Mouse (Mus musculus) thymus, postnatal 0 days (tissue): ENCODE measurements at regions not wholly inside any gene's neighbourhood (a gene's known extent, or its start where the extent isn't known, plus 50 kb on each side); places are given as distances from the start of the nearest gene placed in this dataset.
A peak's percentile ranks its signal among the peaks of the same experiment; 100 is the strongest.

Experiments used
- DNase-seq: peaks from one replicate; pipeline ENCODE4 v3.0.0-alpha.2; 2015; ENCODE audit warnings: low spot score

DNA sequence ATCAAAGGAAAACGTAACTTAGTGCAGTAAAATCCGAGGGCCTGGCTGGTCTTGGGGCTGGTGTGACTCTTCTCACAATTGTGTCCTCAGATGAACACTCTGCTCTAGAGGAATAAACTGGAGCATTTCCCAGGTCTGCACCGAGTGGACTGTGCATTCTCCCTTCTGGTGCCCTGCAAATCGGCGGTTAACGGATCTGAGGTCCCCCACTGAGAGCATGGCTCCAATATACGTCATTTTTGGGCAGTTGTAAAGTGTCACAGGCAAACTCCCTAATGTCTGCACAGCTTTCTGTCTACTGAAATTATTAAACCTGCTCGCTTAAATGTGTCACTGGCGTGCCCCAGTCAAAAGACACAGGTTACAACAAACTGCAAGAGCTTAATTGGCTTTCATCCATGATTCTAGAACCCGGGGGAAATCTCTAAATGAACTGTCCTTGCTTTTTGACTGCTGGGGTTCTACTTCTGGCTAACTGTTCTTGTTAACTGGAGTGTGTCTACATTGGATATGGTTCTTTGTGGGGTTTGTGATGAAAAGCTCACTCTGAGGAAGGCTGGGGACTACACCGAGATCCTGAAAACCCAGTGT lies 93.7 kb upstream of the Gm47985 start:
- no peak for DNase-seq

DNA sequence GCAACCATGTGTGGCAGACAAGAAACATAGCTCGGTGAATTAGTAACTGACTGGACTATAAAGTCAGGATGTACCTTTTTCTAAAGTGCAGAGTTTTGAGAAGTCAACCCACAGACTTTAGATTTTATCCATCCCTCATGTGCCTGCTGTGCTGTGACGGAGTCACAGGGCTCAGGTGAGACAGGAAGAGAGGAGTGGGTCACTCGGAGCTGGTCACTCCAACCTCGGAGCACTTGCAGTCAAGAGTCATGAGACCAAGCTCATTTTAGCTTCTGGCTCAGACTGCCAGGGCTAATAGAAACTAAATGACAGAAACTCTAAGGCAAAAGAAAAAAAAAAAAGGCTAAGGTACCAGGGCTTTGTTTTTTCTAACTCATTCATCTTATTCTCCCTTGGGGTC lies 90.3 kb upstream of the Gm47985 start:
- DNase-seq, result no peak

DNA sequence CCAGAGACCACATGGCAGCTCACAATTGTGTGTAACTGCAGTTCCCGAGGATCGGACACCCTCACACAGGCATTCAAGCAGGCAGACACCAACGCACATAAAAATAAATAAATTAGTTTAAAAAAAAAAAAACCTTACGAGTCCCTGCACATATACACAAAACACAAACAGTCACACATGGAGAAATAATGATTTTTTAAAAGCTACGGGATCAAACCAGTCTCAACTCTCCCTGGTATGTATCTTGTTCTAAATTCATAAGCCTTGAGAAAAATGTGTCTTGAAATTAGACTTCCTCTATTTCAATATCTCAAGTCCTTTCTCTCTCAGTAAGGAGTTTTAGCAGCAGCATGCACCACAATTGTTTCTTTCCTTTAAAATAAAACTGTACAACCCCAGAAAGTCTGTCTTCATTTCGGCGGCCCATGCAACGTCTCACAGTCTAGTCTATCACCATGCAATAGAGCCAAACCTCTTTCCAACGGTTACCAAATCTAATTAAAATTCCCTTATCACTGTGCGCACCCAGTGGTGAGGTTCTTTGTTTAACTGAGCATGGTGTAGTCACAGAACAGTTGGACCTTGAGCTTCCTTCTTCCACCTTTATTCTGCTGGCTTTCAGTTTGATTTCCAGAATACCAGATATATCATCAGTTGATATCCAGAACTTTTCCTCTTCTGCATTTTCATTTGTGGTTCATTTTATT lies 86.8 kb upstream of the Gm47985 start:
- DNase-seq, result peak; percentile 14

DNA sequence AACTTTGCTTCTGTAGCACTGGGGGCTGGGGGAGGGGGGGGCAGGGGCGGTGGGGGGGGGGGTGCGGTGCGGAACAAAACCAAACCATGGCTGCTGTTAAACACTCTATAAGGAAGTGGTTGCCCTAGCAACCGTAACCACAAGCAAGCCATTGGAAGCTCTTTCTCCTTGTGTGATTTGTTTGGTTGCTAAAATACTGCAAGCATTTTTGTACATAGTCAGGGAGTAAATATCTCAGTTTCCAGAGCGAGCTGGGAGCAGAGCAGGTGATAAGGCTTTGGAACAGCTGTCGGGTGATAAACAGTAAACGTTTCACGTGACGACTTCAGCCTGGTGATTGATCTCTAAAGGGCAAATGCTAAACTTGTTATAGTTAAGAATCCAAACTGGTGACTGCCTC lies 86.3 kb upstream of the Gm47985 start:
- DNase-seq, result peak; percentile 81

DNA sequence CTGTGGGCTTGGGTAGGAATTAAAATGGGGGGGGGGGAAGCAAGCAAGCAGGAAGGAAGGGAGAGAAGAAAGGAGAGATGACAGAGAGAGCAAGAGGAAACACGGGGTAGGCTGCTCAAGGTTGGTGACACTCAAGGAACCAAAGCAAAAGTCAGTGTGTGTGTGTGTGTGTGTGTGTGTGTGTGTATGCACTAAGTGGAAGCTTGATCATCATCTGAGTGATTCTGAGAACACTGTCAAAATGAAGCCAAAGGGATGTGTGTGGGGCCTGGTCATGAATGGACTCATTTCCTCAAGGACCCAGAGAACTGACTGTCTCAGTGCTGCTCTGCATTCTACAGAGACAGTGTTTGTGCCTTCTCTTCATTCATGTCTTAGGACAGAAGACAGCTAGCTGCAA lies 84.8 kb upstream of the Gm47985 start:
- DNase-seq, result peak; percentile 27

DNA sequence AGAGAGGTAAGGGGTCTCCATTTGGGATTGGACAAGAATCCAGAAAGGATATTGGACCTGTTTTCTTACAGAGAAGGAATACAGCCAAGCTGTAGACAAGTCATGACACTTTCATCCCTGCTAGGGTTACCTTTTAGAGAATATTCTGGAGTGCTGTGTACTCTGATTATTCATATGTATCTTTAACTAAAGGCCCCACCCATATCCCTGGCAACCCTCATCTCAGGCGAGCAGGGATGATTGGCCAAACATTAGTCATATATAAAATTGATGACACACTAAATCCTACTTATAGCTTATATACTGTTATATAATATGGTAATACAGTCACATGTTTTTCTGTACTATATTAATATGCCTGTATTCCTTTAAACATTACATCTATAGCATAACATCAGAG lies 83.6 kb upstream of the Gm47985 start:
- DNase-seq, result no peak

DNA sequence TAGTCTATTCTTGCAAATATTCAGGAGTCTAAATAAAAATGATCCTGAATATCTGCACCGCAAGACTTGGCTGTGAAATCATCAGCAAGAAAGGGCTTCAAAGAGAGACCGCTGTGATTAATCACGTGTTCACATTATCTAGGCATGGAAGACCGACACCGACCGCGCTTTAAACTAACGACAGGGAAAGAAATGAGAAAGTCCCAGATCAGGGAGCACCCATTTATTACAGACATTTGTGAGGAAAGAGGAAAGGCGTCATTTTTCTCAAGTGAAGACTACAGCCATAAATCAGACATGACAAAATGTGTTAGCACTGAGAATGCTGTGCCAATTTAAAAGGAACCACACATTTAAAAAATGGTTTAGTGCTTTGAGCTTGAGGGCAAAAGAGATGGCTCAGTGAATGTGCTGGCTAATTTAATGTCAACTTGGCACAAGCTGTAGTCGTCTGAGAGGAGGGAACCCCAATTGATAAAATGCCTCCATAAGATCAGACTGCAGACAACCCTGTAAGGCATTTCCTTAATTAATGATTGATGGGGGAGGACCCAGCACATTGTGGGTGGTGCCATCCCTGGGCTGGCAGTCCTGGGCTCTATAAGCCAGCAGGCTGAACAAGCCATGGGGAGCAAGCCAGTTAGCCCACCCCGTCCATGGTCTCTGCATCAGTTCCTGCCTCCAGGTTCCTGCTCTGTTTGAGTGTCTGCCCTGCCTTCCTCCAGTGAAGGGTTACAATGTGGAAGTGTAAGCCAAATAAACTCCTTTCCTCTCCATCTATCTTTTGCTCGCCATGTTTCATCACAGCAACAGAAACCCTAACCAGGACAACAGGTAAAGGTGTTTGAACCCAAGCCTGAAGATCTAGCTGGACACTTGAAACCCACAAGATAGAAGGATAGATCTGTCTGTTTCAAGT lies 81.5 kb upstream of the Gm47985 start:
- no peak for DNase-seq

DNA sequence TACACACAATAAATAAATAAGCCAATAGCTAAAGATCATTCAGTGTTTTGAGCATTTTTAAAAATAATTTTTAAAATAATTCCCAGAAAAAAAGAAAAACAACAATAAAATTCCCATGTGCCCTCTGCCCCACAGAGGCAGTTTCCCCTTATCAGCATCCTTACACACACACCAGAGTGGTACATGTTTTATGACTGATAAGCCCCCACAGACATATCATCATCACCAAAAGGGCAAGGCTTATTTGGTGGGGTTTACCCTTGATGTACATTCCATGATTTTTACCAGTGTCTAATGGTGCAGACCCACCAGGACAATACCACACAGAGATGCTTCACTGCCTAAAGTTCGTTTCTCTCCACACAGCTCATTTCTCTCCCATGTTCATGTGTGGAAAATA lies 80.8 kb upstream of the Gm47985 start:
- no peak for DNase-seq

DNA sequence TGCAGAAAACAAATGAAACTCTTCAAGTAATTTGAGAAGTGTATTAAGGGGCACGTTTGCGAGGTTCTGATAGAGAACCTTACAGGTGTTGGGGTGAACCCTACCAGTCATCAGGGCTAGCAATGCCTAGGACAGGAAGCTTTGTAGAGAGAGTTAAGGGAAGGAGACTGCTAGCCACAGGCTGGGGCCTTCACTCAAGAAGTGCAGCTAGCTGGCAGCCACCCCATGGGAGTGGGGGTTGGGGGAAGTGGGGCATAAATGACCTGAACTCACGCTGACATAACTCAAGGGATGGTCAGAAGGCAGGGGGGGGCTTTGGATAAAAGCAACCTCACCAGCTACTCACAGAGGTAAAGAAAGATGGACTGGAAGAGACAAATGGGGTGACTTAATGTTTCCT lies 80.3 kb upstream of the Gm47985 start:
- no peak for DNase-seq

DNA sequence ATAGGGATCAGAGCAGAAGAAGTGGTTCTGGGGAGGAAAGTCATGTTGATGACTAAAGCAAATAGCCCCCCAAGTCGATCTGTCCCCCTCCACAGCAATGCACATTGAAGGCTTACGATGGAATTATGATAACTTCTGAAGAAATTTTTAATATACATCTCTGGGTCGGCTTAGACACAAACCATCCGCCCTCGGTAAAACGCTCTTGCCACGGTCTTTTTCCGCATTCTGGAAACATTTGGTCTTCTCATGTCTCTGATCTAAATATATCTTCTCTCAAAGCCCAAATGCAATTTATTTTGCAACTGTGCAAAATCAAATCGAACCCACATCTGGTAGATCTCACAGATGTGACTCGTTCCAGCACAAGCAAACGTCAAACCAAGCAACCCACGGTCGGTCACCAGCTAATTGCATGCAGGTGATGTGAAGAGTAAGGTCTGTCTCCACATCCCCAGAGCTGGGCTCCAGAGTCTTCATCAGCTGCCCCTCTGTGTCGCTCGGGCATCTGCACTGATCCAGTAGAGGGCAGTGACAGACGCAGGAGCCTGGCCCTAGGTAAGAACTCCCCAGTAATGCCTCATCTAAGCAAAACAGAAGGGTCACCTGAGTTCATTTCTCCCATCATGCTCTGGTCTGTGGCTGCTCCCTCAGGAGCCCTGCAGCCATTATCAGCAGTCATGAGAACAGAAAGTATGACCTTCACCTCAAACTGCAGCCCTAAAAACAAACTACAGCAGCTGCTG lies 79.5 kb upstream of the Gm47985 start:
- DNase-seq, result no peak

DNA sequence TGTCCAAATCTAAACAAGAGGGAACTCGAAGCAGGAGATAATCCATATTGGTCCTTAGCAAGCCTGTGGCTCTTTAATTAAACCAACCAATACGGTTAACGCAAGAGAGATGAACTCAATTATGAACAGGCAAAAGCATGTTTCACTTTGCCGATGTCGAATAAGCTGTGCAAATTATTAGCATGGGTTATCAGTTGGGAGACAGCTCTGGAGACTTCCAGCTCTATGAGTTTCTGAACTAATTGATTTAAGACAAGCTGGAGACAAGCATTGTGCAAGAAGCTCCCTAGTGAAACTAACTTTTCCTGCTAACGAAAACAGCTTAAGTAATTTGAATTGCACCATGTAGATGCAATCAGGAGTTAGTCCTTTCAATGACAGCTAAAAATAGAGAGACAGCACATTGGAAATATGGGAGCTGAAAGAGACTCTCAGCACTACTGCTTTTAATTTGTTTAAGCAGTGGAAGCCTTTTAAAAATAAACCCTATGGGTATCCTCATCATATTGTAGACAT lies 78.8 kb upstream of the Gm47985 start:
- no peak for DNase-seq

DNA sequence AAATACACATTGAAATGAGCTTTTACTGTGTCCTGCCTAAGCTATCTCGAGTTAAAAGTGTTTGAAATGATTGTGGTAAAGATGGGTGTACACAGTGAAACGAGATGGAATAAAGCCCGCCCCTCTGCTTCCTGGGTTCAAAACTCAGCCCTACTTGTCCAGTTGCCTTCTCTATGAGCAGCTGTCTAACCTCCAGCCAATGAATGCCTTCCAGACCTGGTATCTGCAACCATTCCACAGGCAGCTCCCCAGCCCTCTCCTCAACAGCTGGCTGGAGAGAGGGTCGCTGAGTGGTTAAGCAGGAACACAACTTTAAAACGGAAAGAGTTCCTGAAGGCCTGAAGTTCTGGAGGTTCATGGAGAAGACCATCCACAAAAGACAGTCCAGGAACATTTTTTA lies 78.0 kb upstream of the Gm47985 start:
- DNase-seq, result no peak

DNA sequence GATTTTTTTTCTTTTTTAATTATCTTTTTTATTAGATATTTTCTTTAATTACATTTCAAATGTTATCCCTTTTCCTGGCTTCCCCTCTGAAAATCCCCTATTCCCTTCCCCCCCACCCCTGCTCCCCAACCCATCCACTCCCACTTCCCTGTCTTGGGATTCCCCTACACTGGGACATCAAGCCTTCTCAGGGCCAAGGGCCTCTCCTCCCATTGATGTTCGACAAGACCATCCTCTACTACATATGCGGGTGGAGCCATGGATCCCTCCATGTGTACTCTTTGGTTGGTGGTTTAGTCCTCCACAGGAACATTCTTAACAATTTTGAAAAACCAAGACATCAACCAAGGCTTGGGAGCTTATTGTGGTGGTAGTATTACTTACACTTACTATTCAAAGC lies 77.5 kb upstream of the Gm47985 start:
- DNase-seq, result no peak

DNA sequence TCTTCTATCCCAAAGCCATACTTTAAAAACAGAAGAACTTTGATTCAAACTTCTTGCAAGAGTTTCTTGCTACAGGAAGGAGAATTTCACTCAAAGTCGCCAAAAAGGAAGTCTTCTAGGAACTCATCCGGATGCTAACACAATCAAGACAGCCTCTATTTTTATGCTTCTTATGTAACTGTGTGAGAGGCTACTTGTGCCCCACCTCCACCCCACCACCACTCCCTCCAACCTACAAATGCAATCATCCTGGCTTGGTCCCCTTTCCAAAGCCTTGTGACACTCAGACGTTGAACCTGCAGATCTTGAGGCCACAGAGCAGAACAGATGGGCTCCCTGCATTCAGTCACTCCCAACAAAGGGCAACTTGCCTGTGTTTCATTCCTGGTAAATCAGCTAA lies 77.1 kb upstream of the Gm47985 start:
- no peak for DNase-seq

DNA sequence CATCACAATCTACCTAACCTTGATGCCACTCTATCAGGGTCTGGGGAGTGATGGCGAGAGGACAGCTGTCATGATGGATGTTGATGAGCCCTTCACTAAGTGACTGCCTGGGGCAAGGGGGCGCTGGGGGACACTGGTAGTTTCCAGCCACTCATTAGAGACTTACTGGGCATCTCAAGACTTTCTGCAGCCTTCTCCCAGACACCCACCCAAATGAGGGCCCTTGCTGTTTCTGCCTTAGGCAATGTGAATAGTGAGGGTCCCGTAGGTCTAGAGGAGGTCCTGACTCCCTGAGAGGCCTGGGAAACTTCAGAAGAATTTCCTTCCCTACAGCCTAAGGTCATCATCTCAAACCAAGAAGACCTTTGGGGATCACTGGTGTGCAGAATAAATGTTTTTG lies 74.9 kb upstream of the Gm47985 start:
- no peak for DNase-seq

DNA sequence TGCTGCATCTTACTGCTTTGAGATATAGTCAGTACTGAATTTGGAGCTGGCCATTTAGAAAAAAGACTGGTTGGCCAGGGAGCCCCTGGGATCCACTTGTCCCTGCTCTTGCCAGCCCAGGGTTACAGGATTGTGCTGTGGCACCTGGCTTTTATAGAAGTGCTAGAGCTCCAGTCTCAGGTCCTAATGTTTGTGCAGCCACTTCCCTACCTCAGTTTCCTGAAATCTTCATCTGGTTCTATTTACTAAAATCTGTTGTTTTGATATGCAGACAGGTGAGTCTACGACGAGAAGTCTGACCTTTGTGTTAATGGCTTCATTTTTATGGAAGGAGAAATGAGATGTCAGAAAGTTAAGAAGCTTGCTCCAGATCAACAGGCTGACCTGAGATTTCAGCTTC lies 73.0 kb upstream of the Gm47985 start:
- DNase-seq, result no peak

DNA sequence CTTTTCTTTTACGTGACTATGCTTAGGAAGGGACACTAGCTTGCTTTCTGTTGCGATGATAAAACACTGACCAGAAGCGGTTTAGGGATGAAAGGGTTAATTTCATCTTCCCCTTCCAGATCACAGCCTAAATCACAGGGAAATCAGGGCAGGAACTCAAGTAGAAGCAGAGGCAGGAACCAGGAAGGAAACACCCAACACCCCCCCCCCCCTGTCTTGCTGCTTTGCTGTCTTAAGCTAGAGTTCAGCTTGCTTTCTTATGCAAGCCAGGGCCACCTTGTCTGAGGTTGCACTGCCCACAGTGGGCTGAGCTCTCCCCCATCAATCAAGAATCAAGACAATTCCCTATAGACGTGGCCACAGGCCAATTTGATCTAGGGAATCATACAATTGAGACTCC lies 71.9 kb upstream of the Gm47985 start:
- DNase-seq, result no peak

DNA sequence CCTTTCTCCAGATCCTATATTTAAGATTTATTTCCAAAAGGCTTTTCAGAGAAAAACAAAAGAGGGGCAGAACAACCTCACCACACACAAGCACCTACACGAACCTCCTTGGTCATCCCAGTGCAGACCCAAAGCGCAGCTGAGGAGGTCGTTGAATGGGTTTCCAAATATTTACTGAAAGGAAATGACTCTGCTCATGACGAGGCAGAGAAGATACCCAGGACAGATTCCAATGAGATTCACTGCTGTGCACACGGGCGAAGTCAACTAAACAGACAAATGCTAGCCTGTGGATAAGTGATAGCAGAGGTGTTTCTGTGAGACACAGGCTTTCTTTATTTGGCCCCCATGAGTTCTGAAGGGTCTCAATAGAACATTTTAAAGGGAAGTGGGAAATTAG lies 70.7 kb upstream of the Gm47985 start:
- no peak for DNase-seq

DNA sequence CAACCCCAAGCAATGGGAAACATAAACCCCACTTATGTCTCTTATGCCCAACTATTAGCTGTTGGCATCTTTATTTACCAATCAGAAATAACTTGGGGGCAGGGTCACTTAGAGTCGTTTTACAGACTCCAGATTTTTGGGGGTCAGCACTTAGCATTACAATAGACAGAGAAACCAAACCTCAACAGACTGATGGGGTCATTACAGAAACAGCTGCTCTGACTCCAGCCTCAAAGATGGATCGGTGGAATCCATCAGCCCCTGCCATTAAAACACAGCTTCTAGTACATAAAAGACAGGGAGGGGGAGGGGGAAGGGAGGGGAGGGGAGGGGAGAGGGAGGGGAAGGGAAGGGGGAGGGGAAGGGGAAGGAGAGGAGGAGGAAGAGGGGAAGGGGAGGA lies 69.9 kb upstream of the Gm47985 start:
- DNase-seq, result no peak

DNA sequence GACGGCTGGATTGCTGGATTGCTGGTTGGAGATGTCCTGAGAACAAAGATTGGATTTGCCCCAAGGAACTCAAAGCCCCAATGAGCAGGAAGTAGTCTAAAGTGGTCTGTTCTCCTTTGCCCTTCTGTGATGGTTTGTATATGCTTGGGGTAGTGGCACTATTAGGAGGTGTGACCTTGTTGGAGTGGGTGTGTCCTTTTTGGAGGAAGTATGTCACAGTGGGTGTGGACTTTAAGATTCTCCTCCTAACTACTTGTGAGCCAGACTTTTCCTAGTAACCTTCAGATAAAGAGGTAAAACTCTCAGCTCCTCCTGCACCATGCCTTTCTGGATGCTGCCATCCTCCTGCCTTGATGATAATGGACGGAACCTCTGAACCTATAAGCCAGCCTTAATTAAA lies 69.1 kb upstream of the Gm47985 start:
- DNase-seq, result no peak

DNA sequence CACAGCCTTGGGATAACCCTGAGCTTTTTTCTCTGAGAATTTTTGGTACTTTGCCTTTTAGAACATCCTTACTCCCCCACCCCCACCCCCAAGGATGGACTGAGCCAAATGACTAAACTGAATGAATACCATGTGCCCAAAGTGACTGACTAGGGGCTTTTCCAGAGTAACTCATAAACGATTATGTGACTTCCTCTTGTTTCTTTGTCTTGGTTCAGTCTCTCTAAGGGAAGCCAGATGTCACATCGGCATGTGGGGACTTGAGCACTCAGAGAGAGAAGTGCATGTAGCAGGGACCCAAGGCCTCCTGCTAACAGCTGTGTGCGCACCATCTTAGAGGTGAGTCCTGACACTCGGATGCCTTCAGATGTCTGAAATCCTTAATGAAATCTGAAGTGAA lies 63.8 kb upstream of the Gm47985 start:
- no peak for DNase-seq

DNA sequence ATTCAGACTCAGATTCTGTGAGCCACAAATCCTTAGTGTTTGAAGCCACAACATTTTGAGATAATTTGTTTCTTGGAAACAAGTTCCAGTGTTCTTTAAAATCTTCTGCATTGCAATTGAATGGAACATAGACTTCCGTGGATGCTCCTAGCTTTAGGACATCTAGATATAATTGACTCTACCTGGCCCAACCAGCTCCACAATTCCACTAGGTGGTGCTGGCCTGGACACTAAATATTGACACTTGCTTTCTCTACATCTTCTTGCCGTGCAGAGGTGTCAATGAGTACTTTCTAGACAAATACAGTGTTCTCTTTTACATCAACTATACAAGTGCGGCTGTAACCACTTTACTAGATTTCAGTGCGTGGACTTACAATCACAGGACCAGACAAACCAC lies 63.4 kb upstream of the Gm47985 start:
- no peak for DNase-seq
